Mouse (Mus musculus) liver, postnatal 0 days (tissue): Measurements from ENCODE around the gene Mier3.

Experiments used
- CTCF ChIP-seq: sonication (generic); IDR thresholded peaks from 2 replicates; pipeline ENCODE4 v1.5.1; 2016; ENCODE audit warnings: antibody characterized with exemption, low read depth
- EP300 ChIP-seq: IDR thresholded peaks from 2 replicates; pipeline ENCODE4 v1.6.1; 2016; ENCODE audit warnings: antibody characterized with exemption, low read depth, mild to moderate bottlenecking

- TF ChIP-seq EP300 (no peak), CTCF (no peak)
These were observed 76.2 kb downstream of the Mier3 start for GRCm38 (mm10) chr13:111756986-111757385.
